Comparison of ENCODE assay signal across 11 mouse cellular contexts in genomic region chr5:74857161-74857560, GRCm38 (mm10).
DNase-seq lines count a peak whose midpoint lies in the region; ATAC-seq and TF ChIP-seq lines count a peak whose summit lies in the region.
"Had no signal": no experiment of that assay in that cellular context is flagged by ENCODE, and none has a peak within 500 bp of the region (broad histone marks: within the 10 kb centered on the region; RNA-seq: fewer than 3 reads in every experiment).

No protein-coding gene starts in this region.

- H3K4me3 ChIP-seq in lung, embryonic 16.5 days (ENCODE audit: low read length) = no peak overlapping the region
- H3K4me3 ChIP-seq in layer of hippocampus, adult 2 months = no peak overlapping the region
- H3K4me3 ChIP-seq: hindbrain, embryonic 15.5 days; liver, embryonic 15.5 days had no signal

- peaks cover 3% of the 10 kb centered on the region; the same call in 1 of the 2 replicates for H3K4me1 ChIP-seq in lung, embryonic 16.5 days (replicated peaks; ENCODE audit: control insufficient read depth, insufficient read depth, low read length)
- H3K4me1 ChIP-seq: hindbrain, embryonic 15.5 days; liver, embryonic 15.5 days had no signal

- no peaks in the 10 kb centered on the region for H3K27me3 ChIP-seq in lung, embryonic 16.5 days (ENCODE audit: control insufficient read depth, insufficient read depth, low read depth, low read length)
- H3K27me3 ChIP-seq: hindbrain, embryonic 15.5 days; liver, embryonic 15.5 days had no signal

- DNase-seq in lung, postnatal 10 days = no peak
- peak; percentile 69 to 85 for DNase-seq in layer of hippocampus, adult 2 months (ENCODE audit: low spot score in 2 of 2)
- peak; percentile 10 to 63 for DNase-seq in left cerebral cortex, adult 8-10 months (ENCODE audit: low spot score in 2 of 2)
- peak; percentile 70 for DNase-seq in telencephalon, adult 2 months (ENCODE audit: low read depth, low spot score)
- no peak for DNase-seq in thymus, postnatal 10 days (ENCODE audit: low spot score in 2 of 2)
- no peak for DNase-seq in adrenal gland, adult 8-10 months
- DNase-seq: cerebellum, adult 2 months; gastrocnemius, postnatal 36 days had no signal

- no peak for ATAC-seq in lung, embryonic 16.5 days (ENCODE audit: low read depth)

- no peak for TF ChIP-seq CTCF in layer of hippocampus, adult 2 months (conservative IDR thresholded peaks at IDR 0.05)

- 79% methylated on average over 11 of the region's 11 CpGs for WGBS in lung, embryonic 16.5 days

- H3K36me3 ChIP-seq in lung, embryonic 16.5 days (ENCODE audit: control insufficient read depth, insufficient read depth, low read length) = no peaks in the 10 kb centered on the region
- H3K36me3 ChIP-seq: hindbrain, embryonic 15.5 days; liver, embryonic 15.5 days had no signal

- no peaks in the 10 kb centered on the region for H3K9me3 ChIP-seq in lung, embryonic 16.5 days (ENCODE audit: control insufficient read depth, low read length)
- H3K9me3 ChIP-seq: hindbrain, embryonic 15.5 days; liver, embryonic 15.5 days had no signal

- 0 out of 2 replicates have a peak overlapping the region, but pooled peaks have one; percentile 36 for H3K27ac ChIP-seq in lung, embryonic 16.5 days (ENCODE audit: low read length)
- peak overlapping the region; percentile 88 for H3K27ac ChIP-seq in layer of hippocampus, adult 2 months
- H3K27ac ChIP-seq: hindbrain, embryonic 15.5 days; liver, embryonic 15.5 days had no signal

- H3K4me2 ChIP-seq in lung, embryonic 16.5 days (ENCODE audit: low read depth, low read length) = no peak overlapping the region
- H3K4me2 ChIP-seq: hindbrain, embryonic 15.5 days; liver, embryonic 15.5 days had no signal

- H3K9ac ChIP-seq in lung, embryonic 16.5 days (ENCODE audit: low read length) = no peak overlapping the region
- H3K9ac ChIP-seq: hindbrain, embryonic 15.5 days; liver, embryonic 15.5 days had no signal

Comparison
In these comparisons a context has a peak if more than half of its experiments do, and no peak if none do; other contexts are left out.
1. DNase-seq: peak in layer of hippocampus, adult 2 months (2 of 2), left cerebral cortex, adult 8-10 months (2 of 2) and telencephalon, adult 2 months (single experiment); none in lung, postnatal 10 days (single experiment), thymus, postnatal 10 days (0 of 2) and adrenal gland, adult 8-10 months (single experiment).